ENCODE assay signal across 8 mouse cellular contexts in the genomic region with DNA sequence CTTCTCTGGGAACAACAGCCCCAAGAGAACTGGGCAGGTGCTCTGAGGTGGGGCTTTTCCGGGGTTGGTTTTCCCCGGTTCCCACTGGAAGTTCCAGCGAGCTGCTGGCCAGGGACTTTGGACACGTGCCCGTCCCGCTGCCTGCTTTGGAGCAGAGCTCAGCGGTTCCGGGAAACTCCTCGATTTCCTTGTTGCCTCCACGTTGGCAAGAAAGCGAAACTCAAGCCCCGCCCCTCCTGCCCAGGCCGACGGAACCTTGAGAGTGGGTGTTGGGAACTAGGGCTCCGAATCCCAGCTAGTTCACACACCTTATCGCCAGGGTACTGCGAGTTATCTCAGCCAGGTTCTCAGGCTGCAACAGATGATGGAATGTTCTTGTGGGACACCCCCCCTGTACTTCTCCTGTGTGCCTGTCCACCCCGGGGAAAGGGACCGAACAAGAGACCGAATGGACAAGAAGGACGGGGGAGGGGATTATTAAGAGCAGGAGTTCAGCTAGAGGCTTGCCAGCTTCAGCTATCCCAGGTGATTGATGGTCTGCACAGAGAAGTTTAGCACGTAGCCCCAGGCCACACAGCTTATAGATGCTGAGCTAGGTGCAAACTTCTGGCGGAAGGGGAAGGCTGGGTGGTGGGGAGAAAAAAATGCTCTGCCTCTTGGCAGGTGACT. TPM values are rescaled to one million over a fixed set of nuclear protein-coding genes. Genes with fewer than 3 reads are reported as not detected.
DNase-seq lines count a peak whose midpoint lies in the region; ATAC-seq and TF ChIP-seq lines count a peak whose summit lies in the region.

No protein-coding gene starts in this region.

- WGBS in intestine, embryonic 15.5 days = 4% methylated on average over 23 of the region's 23 CpGs
- WGBS in liver, embryonic 11.5 days = 3% methylated on average over 23 of the region's 23 CpGs
- WGBS in stomach, postnatal 0 days = 1% methylated on average over 23 of the region's 23 CpGs

- no peaks in the 10 kb centered on the region for H3K9me3 ChIP-seq in intestine, embryonic 15.5 days
- no peaks in the 10 kb centered on the region for H3K9me3 ChIP-seq in liver, embryonic 11.5 days (ENCODE audit: control insufficient read depth, low read length)
- no peaks in the 10 kb centered on the region for H3K9me3 ChIP-seq in stomach, postnatal 0 days (ENCODE audit: control insufficient read depth, low read length)

- peak; percentile 62 for DNase-seq in layer of hippocampus, adult 11-12 months (ENCODE audit: low spot score)
- no peak for DNase-seq in layer of hippocampus, adult 8-10 months (ENCODE audit: low spot score in 2 of 2)
- peak; percentile 70 to 84 for DNase-seq in gastrocnemius, postnatal 4 days (ENCODE audit: low spot score in 2 of 2)
- peak; percentile 61 for DNase-seq in liver, embryonic 11.5 days (ENCODE audit: low spot score)
- peak; percentile 97 for DNase-seq in stomach, postnatal 0 days (ENCODE audit: low spot score)

- peak; percentile 45 for TF ChIP-seq EP300 in stomach, postnatal 0 days (optimal IDR thresholded peaks at IDR 0.05)

- no peak for TF ChIP-seq POLR2A in cortical plate, adult 2 months (IDR thresholded peaks at IDR 0.05; ENCODE audit: extremely low read depth, insufficient read depth, low read length)

- TF ChIP-seq CTCF in cortical plate, adult 2 months (IDR thresholded peaks at IDR 0.05; ENCODE audit: extremely low read depth, insufficient read depth, low read length) = no peak
- TF ChIP-seq CTCF in stomach, postnatal 0 days (IDR thresholded peaks at IDR 0.05; ENCODE audit: low read depth) = peak; percentile 6; the same call in 1 of the 2 replicates

- peak; percentile 29 for ATAC-seq in intestine, embryonic 15.5 days
- ATAC-seq in liver, embryonic 11.5 days (replicated peaks; ENCODE audit: low FRiP score) = peak; percentile 14; the same call in 1 of the 2 replicates
- peak; percentile 16; the same call in 1 of the 2 replicates for ATAC-seq in monocyte, adult 5-6 weeks (replicated peaks; ENCODE audit: insufficient number of reproducible peaks, low FRiP score, low TSS enrichment, poor library complexity, severe bottlenecking)
- ATAC-seq in stomach, postnatal 0 days (ENCODE audit: low FRiP score, low TSS enrichment) = peak; percentile 66

- H3K36me3 ChIP-seq in intestine, embryonic 15.5 days = no peaks in the 10 kb centered on the region
- no peaks in the 10 kb centered on the region for H3K36me3 ChIP-seq in liver, embryonic 11.5 days (ENCODE audit: control insufficient read depth, insufficient read depth, low read length)
- no peaks in the 10 kb centered on the region for H3K36me3 ChIP-seq in stomach, postnatal 0 days (ENCODE audit: control insufficient read depth, insufficient read depth, low read length)

- H3K4me1 ChIP-seq in cortical plate, adult 2 months (ENCODE audit: control insufficient read depth, insufficient read depth, low read length) = no peaks in the 10 kb centered on the region; the same call in 1 of the 2 replicates
- H3K4me1 ChIP-seq in intestine, embryonic 15.5 days (replicated peaks) = peaks cover 66% of the 10 kb centered on the region
- peaks cover 22% of the 10 kb centered on the region for H3K4me1 ChIP-seq in liver, embryonic 11.5 days (replicated peaks; ENCODE audit: control insufficient read depth, insufficient read depth, low read length)
- peaks cover 19% of the 10 kb centered on the region for H3K4me1 ChIP-seq in stomach, postnatal 0 days (replicated peaks; ENCODE audit: control insufficient read depth, insufficient read depth)

- peak overlapping the region; percentile 70 for H3K27ac ChIP-seq in cortical plate, adult 2 months (ENCODE audit: insufficient read depth, low read length)
- H3K27ac ChIP-seq in intestine, embryonic 15.5 days = peak overlapping the region; percentile 98
- H3K27ac ChIP-seq in liver, embryonic 11.5 days (ENCODE audit: low read depth, low read length) = peak overlapping the region; percentile 77
- H3K27ac ChIP-seq in stomach, postnatal 0 days (replicated peaks) = peak overlapping the region; percentile 97

- no peaks in the 10 kb centered on the region for H3K27me3 ChIP-seq in intestine, embryonic 15.5 days (replicated peaks)
- 0 out of 2 replicates have a peak, but pooled peaks cover 2% of the 10 kb centered on the region for H3K27me3 ChIP-seq in liver, embryonic 11.5 days (replicated peaks; ENCODE audit: control insufficient read depth, insufficient read depth, low read length)
- no peaks in the 10 kb centered on the region for H3K27me3 ChIP-seq in stomach, postnatal 0 days (ENCODE audit: control insufficient read depth, insufficient read depth, low read length)

- H3K4me2 ChIP-seq in intestine, embryonic 15.5 days (replicated peaks) = peak overlapping the region; percentile 75
- H3K4me2 ChIP-seq in liver, embryonic 11.5 days = peak overlapping the region; percentile 74
- H3K4me2 ChIP-seq in stomach, postnatal 0 days (replicated peaks; ENCODE audit: low read depth) = peak overlapping the region; percentile 50

- peak overlapping the region; percentile 33 for H3K4me3 ChIP-seq in cortical plate, adult 2 months (ENCODE audit: insufficient read depth, low read length)
- H3K4me3 ChIP-seq in intestine, embryonic 15.5 days (replicated peaks) = peak overlapping the region; percentile 31
- peak overlapping the region; percentile 45 for H3K4me3 ChIP-seq in liver, embryonic 11.5 days (ENCODE audit: low read depth, low read length)
- H3K4me3 ChIP-seq in stomach, postnatal 0 days (ENCODE audit: low read depth, low read length) = peak overlapping the region; percentile 23

- H3K9ac ChIP-seq in intestine, embryonic 15.5 days = peak overlapping the region; percentile 52
- peak overlapping the region; percentile 51 for H3K9ac ChIP-seq in liver, embryonic 11.5 days (ENCODE audit: low read depth, low read length)
- peak overlapping the region; percentile 55 for H3K9ac ChIP-seq in stomach, postnatal 0 days (ENCODE audit: low read length)

RNA-seq across cellular contexts. Expression of gene Irf1, which starts 6.9 kb away (rescaled TPM):
- 10 to 100 TPM in 3 of 4 experiments, 1 to 10 TPM in 1; 9.7 to 12.9 (median 11.0) TPM for total RNA-seq in layer of hippocampus, adult 8-10 months (2022)
- polyA plus RNA-seq in cortical plate, adult 2 months (2012; rRNA removed) = 10.9 and 13.8 TPM in 2 replicates
- 10 to 100 TPM; 16.1 to 17.0 TPM for total RNA-seq in gastrocnemius, postnatal 4 days (2021)
- 43.5 and 45.9 TPM in 2 replicates for polyA plus RNA-seq in intestine, embryonic 15.5 days (2015; fragmentation: Nextera tagmentation; extraction: Ambion mirVana)
- polyA plus RNA-seq in liver, embryonic 11.5 days (2014; fragmentation: Nextera tagmentation; extraction: Ambion mirVana) = 8.4 and 8.7 TPM in 2 replicates
- 300 to 388 TPM (median 378 TPM) in 3 replicates for total RNA-seq in monocyte, adult 5-6 weeks (2017)
- polyA plus RNA-seq in stomach, postnatal 0 days (2015; fragmentation: Nextera tagmentation; extraction: Ambion mirVana) = 18.7 and 25.7 TPM in 2 replicates

RNA-seq across cellular contexts. Expression of gene Gm17334, which starts 10.0 kb away (rescaled TPM):
- 1 to 10 TPM; 1.1 to 2.4 (median 1.9) TPM for total RNA-seq in layer of hippocampus, adult 8-10 months (2022)
- 1.4 and 2.3 TPM in 2 replicates for polyA plus RNA-seq in cortical plate, adult 2 months (2012; rRNA removed)
- under 1 TPM; 0.31 to 0.32 TPM for total RNA-seq in gastrocnemius, postnatal 4 days (2021)
- 0.26 and 0.32 TPM in 2 replicates for polyA plus RNA-seq in intestine, embryonic 15.5 days (2015; fragmentation: Nextera tagmentation; extraction: Ambion mirVana)
- not detected in 2 replicates for polyA plus RNA-seq in liver, embryonic 11.5 days (2014; fragmentation: Nextera tagmentation; extraction: Ambion mirVana)
- total RNA-seq in monocyte, adult 5-6 weeks (2017) = 0.68 TPM in 1 of 3 replicates, not detected in the others
- 0.17 TPM in 1 of 2 replicates, not detected in the other for polyA plus RNA-seq in stomach, postnatal 0 days (2015; fragmentation: Nextera tagmentation; extraction: Ambion mirVana)

RNA-seq across cellular contexts. Expression of gene Il5, which starts 42.4 kb away (rescaled TPM):
- not detected for total RNA-seq in layer of hippocampus, adult 8-10 months (2022)
- polyA plus RNA-seq in cortical plate, adult 2 months (2012; rRNA removed) = 0.15 and 0.34 TPM in 2 replicates
- not detected for total RNA-seq in gastrocnemius, postnatal 4 days (2021)
- not detected in 2 replicates for polyA plus RNA-seq in intestine, embryonic 15.5 days (2015; fragmentation: Nextera tagmentation; extraction: Ambion mirVana)
- polyA plus RNA-seq in liver, embryonic 11.5 days (2014; fragmentation: Nextera tagmentation; extraction: Ambion mirVana) = not detected in 2 replicates
- not detected in 3 replicates for total RNA-seq in monocyte, adult 5-6 weeks (2017)
- polyA plus RNA-seq in stomach, postnatal 0 days (2015; fragmentation: Nextera tagmentation; extraction: Ambion mirVana) = not detected in 2 replicates

RNA-seq across cellular contexts. Expression of gene Rad50, which starts 55.8 kb away (rescaled TPM):
- total RNA-seq in layer of hippocampus, adult 8-10 months (2022) = 10 to 100 TPM; 11.3 to 15.9 (median 13.0) TPM
- 6.1 and 6.8 TPM in 2 replicates for polyA plus RNA-seq in cortical plate, adult 2 months (2012; rRNA removed)
- 10 to 100 TPM; 13.0 to 15.6 TPM for total RNA-seq in gastrocnemius, postnatal 4 days (2021)
- polyA plus RNA-seq in intestine, embryonic 15.5 days (2015; fragmentation: Nextera tagmentation; extraction: Ambion mirVana) = 30.9 and 35.4 TPM in 2 replicates
- 36.4 and 37.5 TPM in 2 replicates for polyA plus RNA-seq in liver, embryonic 11.5 days (2014; fragmentation: Nextera tagmentation; extraction: Ambion mirVana)
- 27.8 to 53.5 TPM (median 45.6 TPM) in 3 replicates for total RNA-seq in monocyte, adult 5-6 weeks (2017)
- 12.4 and 15.7 TPM in 2 replicates for polyA plus RNA-seq in stomach, postnatal 0 days (2015; fragmentation: Nextera tagmentation; extraction: Ambion mirVana)

Comparison
In these comparisons a context has a peak if more than half of its experiments do, and no peak if none do; other contexts are left out.
1. DNase-seq: peak in layer of hippocampus, adult 11-12 months (single experiment), gastrocnemius, postnatal 4 days (2 of 2), liver, embryonic 11.5 days (single experiment) and stomach, postnatal 0 days (single experiment); none in layer of hippocampus, adult 8-10 months (0 of 2).
2. ATAC-seq: peak in every context shown above with its lines; median percentile 66 in stomach, postnatal 0 days; 29 in intestine, embryonic 15.5 days; 16 in monocyte, adult 5-6 weeks; 14 in liver, embryonic 11.5 days.
3. Peak in every context shown above with its lines, with median percentiles within 50 percentile points of each other: H3K27ac ChIP-seq, H3K4me3 ChIP-seq, H3K4me2 ChIP-seq and H3K9ac ChIP-seq.